8 mouse cellular contexts compared by ENCODE assay signal in genomic region chr3:51554067-51554466, GRCm38 (mm10). TPM values are rescaled to one million over a fixed set of nuclear protein-coding genes. Genes with fewer than 3 reads are reported as not detected.
A peak's percentile ranks its signal among the peaks of the same experiment; 100 is the strongest.
DNase-seq lines count a peak whose midpoint lies in the region; ATAC-seq and TF ChIP-seq lines count a peak whose summit lies in the region.

No protein-coding gene starts in this region.

- no peak for TF ChIP-seq CTCF in layer of hippocampus, adult 2 months (conservative IDR thresholded peaks at IDR 0.05)
- TF ChIP-seq CTCF in G1E (IDR thresholded peaks at IDR 0.05; ENCODE audit: low read depth, low read length): no peak
- TF ChIP-seq CTCF in olfactory bulb, adult 2 months (IDR thresholded peaks at IDR 0.05; ENCODE audit: insufficient read depth, low read depth, low read length): no peak

- ATAC-seq in G1E (ENCODE audit: extremely low read depth, insufficient number of reproducible peaks, low FRiP score, poor library complexity, severe bottlenecking): peak; percentile 89
- no peak for ATAC-seq in forebrain, embryonic 13.5 days
- no peak for ATAC-seq in midbrain, embryonic 15.5 days (replicated peaks)

- WGBS in forebrain, embryonic 13.5 days: 85% methylated on average over 9 of the region's 9 CpGs
- WGBS in olfactory bulb, adult 2 months: 35% methylated on average over 9 of the region's 9 CpGs
- 76% methylated on average over 9 of the region's 9 CpGs for WGBS in midbrain, embryonic 15.5 days

- no peaks in the 10 kb centered on the region for H3K27me3 ChIP-seq in G1E (ENCODE audit: insufficient read depth, low read length)
- H3K27me3 ChIP-seq in forebrain, embryonic 13.5 days: no peaks in the 10 kb centered on the region
- H3K27me3 ChIP-seq in midbrain, embryonic 15.5 days (replicated peaks): no peaks in the 10 kb centered on the region

- peak overlapping the region; percentile 78 for H3K27ac ChIP-seq in layer of hippocampus, adult 2 months
- 0 out of 2 replicates have a peak overlapping the region, but pooled peaks have one; percentile 17 for H3K27ac ChIP-seq in forebrain, embryonic 13.5 days
- H3K27ac ChIP-seq in olfactory bulb, adult 2 months (ENCODE audit: insufficient read depth, low read depth, low read length): peak overlapping the region; percentile 79
- H3K27ac ChIP-seq in midbrain, embryonic 15.5 days: no peak overlapping the region

- H3K4me2 ChIP-seq in forebrain, embryonic 13.5 days: no peak overlapping the region
- no peak overlapping the region for H3K4me2 ChIP-seq in midbrain, embryonic 15.5 days

- H3K4me1 ChIP-seq in G1E (ENCODE audit: insufficient read depth, low read depth, low read length): peaks cover 76% of the 10 kb centered on the region
- H3K4me1 ChIP-seq in forebrain, embryonic 13.5 days: peaks cover 57% of the 10 kb centered on the region
- peaks cover 38% of the 10 kb centered on the region for H3K4me1 ChIP-seq in olfactory bulb, adult 2 months (ENCODE audit: control insufficient read depth, insufficient read depth, low read length)
- H3K4me1 ChIP-seq in midbrain, embryonic 15.5 days: peaks cover 39% of the 10 kb centered on the region

- H3K9ac ChIP-seq in forebrain, embryonic 13.5 days: no peak overlapping the region
- H3K9ac ChIP-seq in midbrain, embryonic 15.5 days: no peak overlapping the region

- peak overlapping the region; percentile 36 for H3K4me3 ChIP-seq in layer of hippocampus, adult 2 months
- peak overlapping the region; percentile 58; the same call in 1 of the 2 replicates for H3K4me3 ChIP-seq in G1E (ENCODE audit: low read depth, low read length)
- no peak overlapping the region for H3K4me3 ChIP-seq in forebrain, embryonic 13.5 days
- peak overlapping the region; percentile 22; the same call in 1 of the 2 replicates for H3K4me3 ChIP-seq in olfactory bulb, adult 2 months (ENCODE audit: insufficient read depth, low read depth, low read length)
- no peak overlapping the region for H3K4me3 ChIP-seq in midbrain, embryonic 15.5 days

- DNase-seq in layer of hippocampus, adult 2 months (ENCODE audit: low spot score in 2 of 2): no peak
- no peak for DNase-seq in layer of hippocampus, postnatal 10 days (ENCODE audit: low spot score in 2 of 2)
- peak; percentile 70 for DNase-seq in G1E (ENCODE audit: low spot score)
- no peak for DNase-seq in gastrocnemius, adult 8-10 months (ENCODE audit: low spot score in 2 of 2)
- no peak for DNase-seq in gastrocnemius, adult 18-20 months (ENCODE audit: low spot score)

- no peak for TF ChIP-seq POLR2A in olfactory bulb, adult 2 months (IDR thresholded peaks at IDR 0.05; ENCODE audit: insufficient read depth, low read depth, low read length)

- no peaks in the 10 kb centered on the region for H3K9me3 ChIP-seq in G1E (replicated peaks)
- no peaks in the 10 kb centered on the region for H3K9me3 ChIP-seq in forebrain, embryonic 13.5 days (replicated peaks)
- H3K9me3 ChIP-seq in midbrain, embryonic 15.5 days: no peaks in the 10 kb centered on the region

- peaks cover 65% of the 10 kb centered on the region for H3K36me3 ChIP-seq in G1E (replicated peaks)
- peaks cover 13% of the 10 kb centered on the region for H3K36me3 ChIP-seq in forebrain, embryonic 13.5 days (ENCODE audit: poor library complexity, severe bottlenecking)
- no peaks in the 10 kb centered on the region for H3K36me3 ChIP-seq in midbrain, embryonic 15.5 days (replicated peaks)

RNA-seq across cellular contexts. Expression of gene Setd7, which starts 6.6 kb away (rescaled TPM):
- 100 to 1,000 TPM; 138 to 144 TPM for total RNA-seq in layer of hippocampus, adult 2 months (2021)
- 10 to 100 TPM; 56.2 to 62.3 TPM for total RNA-seq in layer of hippocampus, postnatal 10 days (2021)
- total RNA-seq in G1E (2014; fragmentation: Nextera tagmentation) (56.1 and 67.1 TPM in 2 replicates), G1E (2017) (20.2 and 26.0 TPM in 2 replicates)
- 7.4 and 8.7 TPM in 2 replicates for polyA plus RNA-seq in G1E (2012)
- polyA plus RNA-seq in forebrain, embryonic 13.5 days (2015; fragmentation: Nextera tagmentation; extraction: Ambion mirVana): 5.1 TPM in 2 replicates
- polyA plus RNA-seq in olfactory bulb, adult 2 months (2012; ENCODE audit: insufficient read depth, insufficient read length, low replicate concordance, missing spikeins): 388 TPM in 1 of 2 replicates, not detected in the other
- total RNA-seq in gastrocnemius, adult 8-10 months (2022): 100 to 1,000 TPM; 178 to 234 (median 186) TPM
- 3.4 and 3.7 TPM in 2 replicates for polyA plus RNA-seq in midbrain, embryonic 15.5 days (2015; fragmentation: Nextera tagmentation; extraction: Ambion mirVana)
- total RNA-seq in gastrocnemius, adult 18-20 months (2021): 100 to 1,000 TPM; 151 to 156 TPM

Comparison
In these comparisons a context has a peak if more than half of its experiments do, and no peak if none do; other contexts are left out.
1. H3K4me3 ChIP-seq: peak in layer of hippocampus, adult 2 months (single experiment), G1E (single experiment) and olfactory bulb, adult 2 months (single experiment); none in forebrain, embryonic 13.5 days (single experiment) and midbrain, embryonic 15.5 days (single experiment).